Mouse (Mus musculus): Measurements from ENCODE around the gene Dnajc25.
A peak's percentile ranks its signal among the peaks of the same experiment; 100 is the strongest.

The Dnajc25 gene

GRCm38 (mm10) chr4:59003806-59004200, 8.9 kb downstream of the Dnajc25 start:
- no peak for DNase-seq (ENCODE audit: low read depth, low spot score)

- no peak for DNase-seq (ENCODE audit: low read depth, low spot score)
These were observed 11.3 kb downstream of the Dnajc25 start for GRCm38 (mm10) chr4:59006211-59006610.

GRCm38 (mm10) chr4:59007016-59007415, 12.2 kb downstream of the Dnajc25 start:
- DNase-seq (ENCODE audit: low read depth, low spot score), result peak; percentile 69

- peak; percentile 40 for DNase-seq (ENCODE audit: low read depth, low spot score)
These were observed 13.1 kb downstream of the Dnajc25 start for GRCm38 (mm10) chr4:59007974-59008373.

- DNase-seq (ENCODE audit: low read depth, low spot score), result no peak
These were observed 14.3 kb downstream of the Dnajc25 start for GRCm38 (mm10) chr4:59009186-59009585.

- no peak for DNase-seq (ENCODE audit: low read depth, low spot score)
These were observed 14.8 kb downstream of the Dnajc25 start for GRCm38 (mm10) chr4:59009696-59010095.

- DNase-seq (ENCODE audit: low read depth, low spot score), result no peak
These were observed 16.6 kb downstream of the Dnajc25 start for GRCm38 (mm10) chr4:59011446-59011845.

- DNase-seq (ENCODE audit: low read depth, low spot score), result no peak
These were observed 20.3 kb downstream of the Dnajc25 start for GRCm38 (mm10) chr4:59015181-59015580.

GRCm38 (mm10) chr4:59016922-59017321, 22.1 kb downstream of the Dnajc25 start:
- DNase-seq (ENCODE audit: low read depth, low spot score), result no peak

GRCm38 (mm10) chr4:59034325-59034917, 39.6 kb downstream of the Dnajc25 start:
- no peak for DNase-seq (ENCODE audit: low read depth, low spot score)

- peak; percentile 54 for DNase-seq (ENCODE audit: low read depth, low spot score)
These were observed 40.3 kb downstream of the Dnajc25 start, which contains the start of gene Gng10 for GRCm38 (mm10) chr4:59034918-59035785. Gene Gng10, plus strand, starts transcription at chr4:59035088.

GRCm38 (mm10) chr4:59035786-59036350, 41.0 kb downstream of the Dnajc25 start:
- DNase-seq (ENCODE audit: low read depth, low spot score), result peak; percentile 34

GRCm38 (mm10) chr4:59036490-59037127, 41.7 kb downstream of the Dnajc25 start:
- peak; percentile 94 for DNase-seq (ENCODE audit: low read depth, low spot score)

GRCm38 (mm10) chr4:59037525-59037924, 42.7 kb downstream of the Dnajc25 start:
- DNase-seq (ENCODE audit: low read depth, low spot score), result no peak

- no peak for DNase-seq (ENCODE audit: low read depth, low spot score)
These were observed 45.8 kb downstream of the Dnajc25 start for GRCm38 (mm10) chr4:59040397-59041287.

GRCm38 (mm10) chr4:59043074-59043473, 48.2 kb downstream of the Dnajc25 start:
- DNase-seq (ENCODE audit: low read depth, low spot score), result no peak

- no peak for DNase-seq (ENCODE audit: low read depth, low spot score)
These were observed 49.0 kb downstream of the Dnajc25 start for GRCm38 (mm10) chr4:59043891-59044290.

GRCm38 (mm10) chr4:59047222-59047621, 52.4 kb downstream of the Dnajc25 start:
- DNase-seq (ENCODE audit: low read depth, low spot score), result no peak

- no peak for DNase-seq (ENCODE audit: low read depth, low spot score)
These were observed 56.2 kb downstream of the Dnajc25 start for GRCm38 (mm10) chr4:59051081-59051480.

- no peak for DNase-seq (ENCODE audit: low read depth, low spot score)
These were observed 63.1 kb downstream of the Dnajc25 start for GRCm38 (mm10) chr4:59057929-59058328.

- DNase-seq (ENCODE audit: low read depth, low spot score), result no peak
These were observed 67.7 kb downstream of the Dnajc25 start for GRCm38 (mm10) chr4:59062526-59062925.

Measured in 3T3-L1 (cell line).